Mouse (Mus musculus) embryonic facial prominence, embryonic 15.5 days (tissue): ENCODE measurements around the gene Depdc1b. TPM values are rescaled to one million over a fixed set of nuclear protein-coding genes. Genes with fewer than 3 reads are reported as not detected.

Experiments used
- ATAC-seq: fragments of 200-750 bp; cut with Nextera tagmentation; 2 replicates; pipeline ENCODE4 v1.8.0; 2017; ENCODE audit warnings: low read depth, moderate TSS enrichment; ENCODE audit not compliant: insufficient number of reproducible peaks, low FRiP score, low TSS enrichment
- H3K27ac ChIP-seq: fragments of 300-500 bp; sonication (generic); replicated peaks from 2 replicates; pipeline ENCODE4 v1.5.1; 2015; ENCODE audit warnings: mild to moderate bottlenecking, inconsistent platforms
- H3K27me3 ChIP-seq: fragments of 300-500 bp; sonication (generic); 2 replicates; pipeline ENCODE4 v1.6.1; 2015; ENCODE audit warnings: inconsistent platforms
- H3K36me3 ChIP-seq: fragments of 300-500 bp; sonication (generic); 2 replicates; pipeline ENCODE4 v1.6.1; 2015; ENCODE audit warnings: mild to moderate bottlenecking, inconsistent platforms
- H3K4me1 ChIP-seq: fragments of 300-500 bp; sonication (generic); 2 replicates; pipeline ENCODE4 v1.6.1; 2015; ENCODE audit warnings: inconsistent platforms
- H3K4me2 ChIP-seq: fragments of 300-500 bp; sonication (generic); replicated peaks from 2 replicates; pipeline ENCODE4 v1.6.1; 2015; ENCODE audit warnings: mild to moderate bottlenecking, inconsistent platforms
- H3K4me3 ChIP-seq: fragments of 300-500 bp; sonication (generic); replicated peaks from 2 replicates; pipeline ENCODE4 v1.5.1; 2015; ENCODE audit warnings: mild to moderate bottlenecking, inconsistent platforms
- H3K9ac ChIP-seq: fragments of 300-500 bp; sonication (generic); 2 replicates; pipeline ENCODE4 v1.6.1; 2015; ENCODE audit warnings: inconsistent platforms
- H3K9me3 ChIP-seq: fragments of 300-500 bp; sonication (generic); replicated peaks from 2 replicates; pipeline ENCODE4 v1.6.1; 2016; ENCODE audit warnings: inconsistent platforms
- WGBS: fragments of 180-500 bp; shearing (Covaris S2); methylation state at CpG from one replicate; pipeline ENCODE4 v1.1.7; 2015; 5-methylcytosine and 5-hydroxymethylcytosine counted together
- polyA plus RNA-seq: library from polyadenylated mRNA; unstranded; fragments of >200 nt; fragmentation: Nextera tagmentation; extraction: Ambion mirVana; gene quantifications from 2 replicates; pipeline ENCODE4 v1.2.1, GENCODE M21; 2015

Depdc1b gene
- polyA plus RNA-seq, 1 experiment from 2014 or later, result 5.4 TPM

DNA sequence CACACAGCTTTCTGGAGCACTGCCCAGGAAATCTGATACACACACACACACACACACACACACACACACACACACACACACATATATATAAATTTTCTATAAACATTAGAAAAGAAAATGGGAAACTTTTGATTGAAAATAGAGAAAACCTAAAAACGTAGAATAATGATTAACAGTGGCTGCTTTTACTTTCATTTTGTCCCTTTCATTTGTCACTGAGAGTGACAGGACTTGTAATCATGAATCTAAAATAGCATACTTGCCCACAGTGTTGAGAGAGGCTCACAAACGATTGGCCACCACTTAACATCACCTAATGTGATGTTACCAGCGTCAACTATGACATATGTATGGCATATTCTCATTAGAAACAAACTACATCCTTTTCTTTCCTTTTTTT lies 26.7 kb upstream of the Depdc1b start:
- Histone ChIP-seq H3K4me3 (no peak overlapping the region), H3K36me3 (no peaks in the 10 kb centered on the region), H3K27ac (no peak overlapping the region), H3K9me3 (no peaks in the 10 kb centered on the region), H3K4me2 (no peak overlapping the region), H3K4me1 (no peaks in the 10 kb centered on the region), H3K9ac (no peak overlapping the region), H3K27me3 (no peaks in the 10 kb centered on the region)
- ATAC-seq, result no peak
- WGBS, result 79% methylated on average over 3 of the region's 3 CpGs

GRCm38 (mm10) chr13:108290314-108290713 lies 25.8 kb upstream of the Depdc1b start:
- Histone ChIP-seq H3K9me3 (no peaks in the 10 kb centered on the region), H3K36me3 (no peaks in the 10 kb centered on the region), H3K27ac (no peak overlapping the region), H3K4me1 (no peaks in the 10 kb centered on the region), H3K27me3 (no peaks in the 10 kb centered on the region), H3K4me2 (no peak overlapping the region), H3K9ac (no peak overlapping the region), H3K4me3 (no peak overlapping the region)
- WGBS, result 88% methylated on average over 4 of the region's 4 CpGs
- ATAC-seq, result no peak

GRCm38 (mm10) chr13:108297350-108298093 lies 18.6 kb upstream of the Depdc1b start:
- Histone ChIP-seq H3K4me3 (peak overlapping the region; percentile 35), H3K27ac (peak overlapping the region; percentile 34; the same call in 1 of the 2 replicates), H3K4me2 (peak overlapping the region; percentile 51), H3K27me3 (no peaks in the 10 kb centered on the region), H3K36me3 (no peaks in the 10 kb centered on the region), H3K9me3 (no peaks in the 10 kb centered on the region), H3K9ac (no peak overlapping the region), H3K4me1 (peaks cover 23% of the 10 kb centered on the region)
- 4% methylated on average over 12 of the region's 12 CpGs for WGBS
- peak; percentile 62; the same call in 1 of the 2 replicates for ATAC-seq

- Histone ChIP-seq H3K4me3 (no peak overlapping the region), H3K36me3 (no peaks in the 10 kb centered on the region), H3K9ac (no peak overlapping the region), H3K27me3 (no peaks in the 10 kb centered on the region), H3K4me2 (no peak overlapping the region), H3K4me1 (peaks cover 23% of the 10 kb centered on the region), H3K27ac (no peak overlapping the region), H3K9me3 (no peaks in the 10 kb centered on the region)
- WGBS, result 38% methylated on average over 5 of the region's 5 CpGs
- ATAC-seq, result no peak
Observed at GRCm38 (mm10) chr13:108298241-108298640, 17.9 kb upstream of the Depdc1b start.

- Histone ChIP-seq H3K4me2 (no peak overlapping the region), H3K27ac (0 out of 2 replicates have a peak overlapping the region, but pooled peaks have one; percentile 34), H3K9me3 (no peaks in the 10 kb centered on the region), H3K9ac (no peak overlapping the region), H3K4me1 (peaks cover 23% of the 10 kb centered on the region), H3K27me3 (no peaks in the 10 kb centered on the region), H3K4me3 (no peak overlapping the region), H3K36me3 (no peaks in the 10 kb centered on the region)
- ATAC-seq, result no peak
- WGBS, result 19% methylated on average over 5 of the region's 5 CpGs
Observed at GRCm38 (mm10) chr13:108300346-108300950, 15.7 kb upstream of the Depdc1b start.

- 23% methylated on average over 7 of the region's 7 CpGs for WGBS
- Histone ChIP-seq H3K4me1 (peaks cover 23% of the 10 kb centered on the region), H3K27me3 (no peaks in the 10 kb centered on the region), H3K4me3 (no peak overlapping the region), H3K4me2 (no peak overlapping the region), H3K9me3 (no peaks in the 10 kb centered on the region), H3K27ac (no peak overlapping the region), H3K36me3 (no peaks in the 10 kb centered on the region), H3K9ac (no peak overlapping the region)
- ATAC-seq, result no peak
Observed at GRCm38 (mm10) chr13:108301411-108301810, 14.7 kb upstream of the Depdc1b start.

- Histone ChIP-seq H3K9me3 (no peaks in the 10 kb centered on the region), H3K27ac (no peak overlapping the region), H3K27me3 (no peaks in the 10 kb centered on the region), H3K4me2 (no peak overlapping the region), H3K9ac (no peak overlapping the region), H3K36me3 (no peaks in the 10 kb centered on the region), H3K4me3 (no peak overlapping the region), H3K4me1 (peaks cover 12% of the 10 kb centered on the region)
- 61% methylated on average over 7 of the region's 7 CpGs for WGBS
- no peak for ATAC-seq
Observed at GRCm38 (mm10) chr13:108302957-108303675, 13.0 kb upstream of the Depdc1b start.

GRCm38 (mm10) chr13:108303841-108304240 lies 12.3 kb upstream of the Depdc1b start:
- 60% methylated on average over 1 of the region's 1 CpGs for WGBS
- no peak overlapping the region for H3K9ac ChIP-seq
- H3K4me1 ChIP-seq, result peaks cover 11% of the 10 kb centered on the region
- H3K4me2 ChIP-seq, result no peak overlapping the region
- H3K4me3 ChIP-seq, result no peak overlapping the region
- H3K36me3 ChIP-seq, result no peaks in the 10 kb centered on the region
- no peak for ATAC-seq
- no peaks in the 10 kb centered on the region for H3K9me3 ChIP-seq
- H3K27me3 ChIP-seq, result no peaks in the 10 kb centered on the region
- no peak overlapping the region for H3K27ac ChIP-seq

- Histone ChIP-seq H3K9me3 (no peaks in the 10 kb centered on the region), H3K27me3 (no peaks in the 10 kb centered on the region), H3K4me2 (no peak overlapping the region), H3K4me3 (no peak overlapping the region), H3K36me3 (no peaks in the 10 kb centered on the region), H3K9ac (no peak overlapping the region), H3K27ac (no peak overlapping the region), H3K4me1 (peaks cover 11% of the 10 kb centered on the region)
- no peak for ATAC-seq
- WGBS, result 60% methylated on average over 2 of the region's 2 CpGs
Observed at GRCm38 (mm10) chr13:108304680-108305079, 11.5 kb upstream of the Depdc1b start.

- no peak overlapping the region for H3K27ac ChIP-seq
- no peaks in the 10 kb centered on the region for H3K27me3 ChIP-seq
- peaks cover 16% of the 10 kb centered on the region; the same call in 1 of the 2 replicates for H3K4me1 ChIP-seq
- WGBS, result under 1% methylated on average over 32 of the region's 32 CpGs
- peak overlapping the region; percentile 26; the same call in 1 of the 2 replicates for H3K9ac ChIP-seq
- peak overlapping the region; percentile 86 for H3K4me2 ChIP-seq
- peak overlapping the region; percentile 73 for H3K4me3 ChIP-seq
- no peaks in the 10 kb centered on the region for H3K9me3 ChIP-seq
- ATAC-seq, result 0 out of 2 replicates have a peak, but pooled peaks have one; percentile 18
- no peaks in the 10 kb centered on the region for H3K36me3 ChIP-seq
Observed at GRCm38 (mm10) chr13:108316487-108316903, 363 bp downstream of the Depdc1b start.

DNA sequence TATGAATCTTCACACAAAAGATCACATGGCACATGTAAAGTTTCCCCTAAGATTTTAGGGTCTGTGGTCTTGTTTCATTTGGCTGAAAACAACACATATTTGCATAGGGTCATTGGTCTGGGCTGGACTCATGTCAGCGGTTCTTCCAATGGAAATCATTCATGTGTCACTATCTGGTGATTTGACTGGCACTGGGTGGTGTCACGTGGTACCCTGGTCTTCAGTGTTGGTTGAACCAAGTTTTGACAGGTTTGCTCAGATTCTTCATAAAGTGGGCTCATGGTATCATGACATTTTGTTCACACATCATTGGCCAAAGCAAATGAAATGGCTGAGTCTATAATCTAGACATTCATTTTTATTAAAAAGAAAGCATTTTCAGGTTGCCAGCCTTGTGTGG lies 1.3 kb downstream of the Depdc1b start:
- H3K27ac ChIP-seq, result no peak overlapping the region
- no peak for ATAC-seq
- no peaks in the 10 kb centered on the region for H3K36me3 ChIP-seq
- no peaks in the 10 kb centered on the region for H3K9me3 ChIP-seq
- 89% methylated on average over 2 of the region's 2 CpGs for WGBS
- H3K4me3 ChIP-seq, result peak overlapping the region; percentile 73
- no peak overlapping the region for H3K9ac ChIP-seq
- no peaks in the 10 kb centered on the region for H3K27me3 ChIP-seq
- H3K4me2 ChIP-seq, result peak overlapping the region; percentile 86
- peaks cover 16% of the 10 kb centered on the region; the same call in 1 of the 2 replicates for H3K4me1 ChIP-seq
